Mouse (Mus musculus) CD4-positive, CD25-positive, alpha-beta regulatory T cell, adult 2 months (primary cell): ENCODE results near the gene Bbox1.

Experiments used
- DNase-seq: peaks from one replicate; pipeline ENCODE4 v3.0.0-alpha.2; 2012; ENCODE audit warnings: low read depth, low spot score

Gene Bbox1

DNA sequence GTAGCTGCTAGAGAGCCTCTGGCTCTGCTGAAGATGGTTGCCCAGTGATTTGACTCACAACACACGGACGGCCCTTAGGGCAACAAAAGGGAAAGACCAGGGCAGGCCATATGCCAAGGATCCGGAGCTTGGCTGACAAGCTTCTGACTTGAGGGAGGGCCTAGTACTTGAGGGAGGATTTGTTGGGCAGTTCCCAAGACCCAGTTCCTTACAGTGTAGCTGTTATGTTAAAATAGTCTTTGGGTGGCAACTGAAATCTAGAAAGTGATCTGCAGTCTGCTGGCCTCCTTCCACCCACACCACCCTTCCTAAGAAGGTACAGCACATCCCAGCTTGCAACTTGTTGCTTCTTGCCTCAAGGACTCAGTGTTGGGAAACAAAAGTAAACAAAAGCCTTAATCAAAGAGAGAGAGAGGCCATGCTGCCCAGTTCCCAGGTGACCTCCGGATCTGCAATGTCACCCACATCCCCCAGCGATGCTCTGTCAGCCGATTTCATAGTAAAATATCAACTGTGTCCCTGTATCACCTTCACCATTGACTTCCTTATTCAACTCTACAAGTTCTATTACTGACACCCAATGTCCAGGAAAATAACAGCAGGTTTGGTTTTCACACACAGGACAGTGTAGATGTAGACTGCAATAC lies at the start of gene Bbox1:
Bbox1 (minus strand) TSS at position 52 of the 647 bp plus-strand sequence.
- no peak for DNase-seq

DNA sequence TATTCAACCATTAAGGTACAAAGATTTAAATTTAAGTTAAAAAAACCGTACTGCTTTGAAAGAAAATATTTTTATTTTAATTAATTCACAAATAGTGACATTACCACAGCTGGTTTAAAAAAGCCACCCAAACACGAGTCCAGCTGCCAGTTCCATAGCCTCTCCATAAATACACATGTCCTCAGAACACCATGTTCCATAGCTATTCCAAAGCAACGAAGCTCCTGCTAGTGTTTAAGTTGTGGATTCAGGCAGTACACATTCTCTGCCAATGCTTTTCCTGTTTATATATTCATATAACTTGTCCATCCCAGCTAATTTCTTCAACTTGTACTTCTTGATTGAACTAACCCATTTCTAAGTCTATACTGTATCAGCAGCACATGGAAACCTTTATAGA lies 49.5 kb upstream of the Bbox1 start:
- DNase-seq: no peak

DNA sequence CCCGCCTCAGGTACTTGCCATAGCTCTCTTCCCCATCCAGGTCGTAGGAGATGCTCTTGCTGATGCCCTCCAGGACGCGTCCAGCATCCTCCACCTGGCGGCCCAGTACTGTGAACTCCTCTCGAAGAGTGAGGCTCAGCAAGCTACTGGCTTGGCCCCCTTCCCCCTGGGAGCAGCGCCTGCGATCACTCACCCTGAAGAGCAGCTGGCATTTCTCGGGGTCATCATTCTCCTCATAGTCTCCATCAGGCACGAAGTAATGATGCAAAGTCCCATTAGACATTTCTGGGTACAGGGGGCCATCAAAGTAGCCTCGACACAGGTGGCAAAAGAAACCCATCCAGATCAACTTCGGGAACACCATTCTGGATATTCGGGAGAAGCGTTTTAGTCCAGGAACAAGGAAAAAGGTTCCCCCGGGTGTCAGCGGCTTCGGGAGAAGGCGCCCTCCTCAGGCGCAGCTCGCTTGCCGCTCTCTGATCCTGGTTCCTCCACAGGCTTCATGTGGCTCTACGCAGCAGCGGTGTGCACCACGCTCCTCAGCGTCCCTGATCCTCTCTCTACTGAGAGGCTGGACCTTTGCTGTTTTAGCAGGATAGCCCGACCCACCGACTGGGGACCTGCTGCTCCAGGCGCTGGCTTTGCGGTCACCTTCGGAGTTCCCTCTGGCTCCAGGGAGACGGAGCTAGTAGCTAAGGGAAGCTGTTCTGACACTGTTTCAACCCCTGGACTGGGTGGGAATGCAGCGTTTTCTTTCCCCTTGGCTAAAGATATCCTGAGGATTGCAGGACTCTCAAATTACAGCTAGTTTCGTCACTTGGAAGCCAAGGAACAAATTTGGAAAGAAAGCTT lies 48.3 kb upstream of the Bbox1 start, which contains the start of gene Fibin:
Fibin (minus strand) TSS at position 752 of the 852 bp plus-strand sequence.
- no peak for DNase-seq

DNA sequence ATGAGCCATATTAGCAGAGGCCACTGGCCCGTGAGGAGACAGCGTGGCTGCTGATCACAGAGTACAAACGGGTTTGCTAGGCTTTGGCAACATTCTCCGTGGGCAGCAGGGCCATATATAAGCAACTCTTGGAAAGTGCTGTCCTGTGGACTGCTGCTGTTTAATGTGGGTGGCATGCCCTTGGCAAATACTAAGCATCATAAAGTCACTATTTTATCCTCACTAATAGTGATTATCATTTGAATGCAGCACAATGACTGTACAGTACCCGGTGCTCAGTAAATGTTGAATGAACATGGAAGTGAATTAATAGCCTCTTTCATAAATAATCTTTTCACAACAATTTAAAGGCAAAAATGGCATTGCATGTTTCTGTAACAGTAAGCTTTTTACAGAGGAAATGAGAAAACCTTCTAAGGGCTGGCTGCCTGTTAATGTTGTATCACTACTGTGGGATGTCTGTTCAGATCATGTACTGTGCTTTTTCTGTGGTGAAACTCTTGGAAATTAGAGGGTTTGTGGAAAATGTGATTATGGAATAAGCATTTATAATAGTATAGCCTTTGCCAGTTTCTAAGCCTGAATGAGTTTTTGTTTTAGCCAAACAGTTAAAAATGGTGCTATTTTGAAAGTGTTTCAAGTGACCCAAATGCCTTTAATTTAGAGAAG lies 39.1 kb upstream of the Bbox1 start:
- no peak for DNase-seq

DNA sequence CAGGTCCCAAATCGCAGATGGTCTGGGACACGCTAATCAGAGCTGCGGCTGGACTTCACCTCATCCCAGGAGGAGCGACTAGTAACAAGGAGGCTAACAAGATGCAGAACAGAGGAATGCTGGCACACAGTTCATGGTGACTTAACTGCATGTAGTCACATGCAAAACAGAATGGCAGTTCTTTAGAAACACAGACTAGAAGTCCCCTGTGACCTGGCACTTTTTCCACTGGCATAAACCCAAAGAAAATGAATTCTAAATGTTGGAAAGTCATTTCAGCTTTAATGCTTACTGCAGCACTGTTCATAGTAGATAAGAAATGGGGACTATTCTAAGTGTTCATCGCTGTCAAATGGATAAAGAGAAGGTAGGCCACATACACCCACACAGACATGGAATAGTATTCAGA lies 37.5 kb upstream of the Bbox1 start:
- DNase-seq: no peak

DNA sequence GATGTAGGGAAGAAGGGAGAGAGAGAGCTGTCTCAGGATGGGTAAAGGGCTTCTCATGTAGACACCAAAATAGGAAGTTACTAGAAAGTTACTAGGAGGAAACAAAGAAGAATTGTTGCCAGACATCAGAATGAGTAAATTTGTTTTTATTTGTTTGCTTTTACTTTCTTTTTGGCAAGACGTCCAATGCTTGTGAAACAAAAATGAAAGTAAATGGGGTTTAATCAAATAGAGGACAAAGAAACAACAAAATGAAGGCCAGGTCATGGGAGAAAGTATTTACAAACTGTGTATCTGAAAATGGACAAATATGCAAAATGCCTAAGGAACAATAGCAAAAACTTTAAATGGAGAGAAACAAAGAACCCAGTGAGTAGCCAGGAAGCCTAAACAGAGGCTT lies 37.0 kb upstream of the Bbox1 start:
- no peak for DNase-seq

DNA sequence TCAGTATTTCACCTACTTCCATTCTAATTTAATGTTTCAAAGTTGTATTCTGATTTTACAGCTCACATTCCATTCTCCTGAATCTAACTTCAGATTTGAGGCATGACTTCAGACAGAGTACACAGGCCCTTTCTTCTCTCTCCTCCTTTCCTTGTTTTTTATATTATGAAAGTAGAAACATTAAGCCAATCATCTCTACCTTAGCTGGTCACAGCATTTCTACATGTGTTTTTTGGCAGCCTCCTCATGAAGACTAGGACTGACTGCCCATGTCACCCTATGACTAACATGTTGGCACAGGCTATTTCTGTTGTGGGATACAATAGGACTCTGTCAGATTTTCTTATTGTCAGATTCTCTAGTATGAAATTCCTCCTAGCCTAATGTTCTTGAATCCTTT lies 14.6 kb upstream of the Bbox1 start:
- DNase-seq: no peak

DNA sequence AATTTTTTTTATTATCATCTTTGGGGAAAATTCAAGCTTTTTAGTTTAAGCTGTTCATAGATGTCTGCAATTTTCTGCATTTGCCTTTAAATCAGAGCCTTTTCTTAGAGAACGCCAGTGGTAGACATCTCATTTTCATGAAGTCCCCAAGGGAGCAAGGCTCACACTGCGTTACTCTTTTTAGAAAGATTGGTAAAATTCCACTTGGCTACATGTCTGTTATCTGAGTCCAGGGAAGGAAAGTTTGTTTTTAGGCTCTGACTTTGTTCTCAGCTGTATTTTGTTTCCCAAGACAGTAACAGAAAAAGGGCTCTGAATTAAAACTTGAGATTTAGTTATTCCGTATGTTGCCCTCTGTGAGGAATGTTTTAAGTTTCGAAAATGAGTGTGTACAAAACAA lies 5.6 kb upstream of the Bbox1 start:
- no peak for DNase-seq

DNA sequence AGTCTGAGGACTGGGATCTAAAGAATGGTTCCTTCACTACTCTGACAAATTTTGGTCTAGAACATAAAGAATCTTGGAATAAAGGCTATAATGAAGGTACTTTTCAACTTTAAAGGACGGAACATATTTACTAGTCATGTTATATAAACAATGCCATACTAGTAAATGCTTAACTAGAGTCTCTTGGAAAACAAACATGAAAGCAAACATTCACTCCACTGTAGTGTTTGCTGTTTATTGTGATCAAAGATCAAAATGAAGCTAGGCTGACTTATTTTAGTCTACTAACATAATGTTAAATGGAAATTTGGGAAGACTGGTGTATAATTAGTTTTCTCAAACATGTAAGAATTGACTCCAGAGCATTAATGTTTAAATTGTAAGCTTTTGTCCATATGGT lies 4.9 kb upstream of the Bbox1 start:
- DNase-seq: no peak

DNA sequence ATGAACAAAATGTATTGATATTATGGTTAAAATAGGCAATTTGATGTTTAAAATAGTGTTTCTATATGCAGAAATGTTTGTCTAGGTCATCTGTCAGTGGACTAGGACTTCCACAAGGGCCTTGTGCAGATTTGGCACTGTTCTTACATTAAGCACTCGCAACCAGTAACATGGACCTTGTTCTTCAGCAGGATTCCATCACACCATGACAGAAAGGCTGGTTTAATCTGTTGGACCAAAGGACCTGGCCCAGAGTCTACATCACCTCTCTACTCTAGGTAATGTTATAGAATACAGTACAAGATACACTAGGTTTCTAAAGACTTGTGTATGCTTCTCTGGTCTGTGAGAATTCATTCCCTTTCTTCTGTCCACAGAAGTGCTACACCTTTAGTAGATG lies 4.4 kb upstream of the Bbox1 start:
- DNase-seq: no peak

DNA sequence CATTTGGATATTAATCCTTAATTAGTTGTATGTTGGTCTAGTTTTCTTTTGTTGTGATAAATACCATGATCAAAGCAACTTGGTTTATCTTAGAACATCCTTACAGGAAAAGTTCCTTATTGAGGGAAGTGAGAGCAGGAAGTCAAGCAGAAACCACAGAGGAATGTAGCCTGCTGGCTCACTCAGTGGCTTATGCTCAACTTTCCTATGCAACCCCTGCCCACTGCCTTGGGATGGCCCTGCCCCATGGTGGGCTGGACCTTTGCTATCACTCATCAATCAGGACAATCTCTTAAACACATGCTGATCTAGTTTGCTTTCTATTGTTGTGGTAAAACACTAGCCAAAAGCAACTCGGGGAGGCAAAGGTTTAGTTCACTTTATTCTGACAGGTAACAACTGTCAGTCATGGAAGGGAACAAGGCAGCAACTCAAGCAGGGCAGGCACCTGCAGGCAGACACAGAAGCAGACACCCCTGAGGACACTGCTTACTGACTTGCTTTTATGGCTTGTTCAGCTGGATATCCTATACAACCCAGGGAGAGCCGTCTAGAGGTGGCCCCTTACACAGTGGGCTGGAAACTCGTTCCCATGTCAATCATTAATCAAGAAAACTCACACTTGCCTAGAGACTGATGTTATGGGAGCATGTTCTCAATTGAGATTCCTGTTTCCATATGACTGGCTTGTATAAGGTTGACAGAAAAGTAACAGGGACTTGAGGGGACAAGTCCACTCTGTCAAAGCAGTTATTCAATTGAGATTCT lies 1.9 kb upstream of the Bbox1 start:
- no peak for DNase-seq

DNA sequence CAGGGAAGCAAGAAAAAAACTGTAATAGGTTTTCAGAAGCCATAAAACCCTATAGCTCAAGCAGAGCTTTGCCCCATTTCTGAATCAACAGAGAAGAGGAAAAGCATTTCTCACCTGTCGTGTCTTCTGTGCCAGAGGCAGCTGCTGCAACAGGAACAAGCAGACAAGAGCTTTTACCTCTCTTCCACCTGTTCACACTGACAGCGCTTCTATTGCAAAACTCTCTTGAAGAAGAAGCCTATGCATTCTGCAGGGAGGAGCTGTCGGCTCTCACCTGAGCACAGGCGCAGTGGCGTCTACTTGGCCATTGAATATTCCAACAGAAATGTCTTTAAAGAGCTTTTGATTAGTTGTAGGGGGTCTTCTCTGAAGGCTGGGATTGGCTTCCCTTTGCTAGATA lies 286 bp downstream of the Bbox1 start:
- DNase-seq: no peak

DNA sequence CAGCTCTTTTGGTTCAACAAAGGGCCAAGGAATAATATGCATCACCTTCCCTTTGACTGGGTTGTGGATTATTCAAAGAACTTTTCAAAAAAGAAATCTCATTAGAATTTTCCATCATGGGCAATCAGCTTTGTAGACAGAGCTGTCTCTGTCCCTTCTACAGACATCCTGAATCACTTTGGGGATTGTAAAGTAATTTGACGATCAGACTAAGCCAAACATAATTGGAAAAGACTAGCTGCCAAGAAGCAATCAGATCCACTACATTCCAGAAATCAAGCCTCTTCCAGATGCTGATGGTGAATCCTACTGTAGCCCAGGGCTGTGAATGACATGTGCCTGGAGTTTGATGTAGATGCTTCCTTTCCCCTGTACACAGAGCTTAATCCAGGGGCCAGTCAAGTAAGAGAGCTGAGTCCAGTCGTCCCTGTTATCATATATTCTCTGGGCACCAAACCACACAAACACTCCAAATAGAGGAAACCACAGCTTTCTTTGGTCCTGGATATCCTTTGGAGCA lies 995 bp downstream of the Bbox1 start:
- no peak for DNase-seq

DNA sequence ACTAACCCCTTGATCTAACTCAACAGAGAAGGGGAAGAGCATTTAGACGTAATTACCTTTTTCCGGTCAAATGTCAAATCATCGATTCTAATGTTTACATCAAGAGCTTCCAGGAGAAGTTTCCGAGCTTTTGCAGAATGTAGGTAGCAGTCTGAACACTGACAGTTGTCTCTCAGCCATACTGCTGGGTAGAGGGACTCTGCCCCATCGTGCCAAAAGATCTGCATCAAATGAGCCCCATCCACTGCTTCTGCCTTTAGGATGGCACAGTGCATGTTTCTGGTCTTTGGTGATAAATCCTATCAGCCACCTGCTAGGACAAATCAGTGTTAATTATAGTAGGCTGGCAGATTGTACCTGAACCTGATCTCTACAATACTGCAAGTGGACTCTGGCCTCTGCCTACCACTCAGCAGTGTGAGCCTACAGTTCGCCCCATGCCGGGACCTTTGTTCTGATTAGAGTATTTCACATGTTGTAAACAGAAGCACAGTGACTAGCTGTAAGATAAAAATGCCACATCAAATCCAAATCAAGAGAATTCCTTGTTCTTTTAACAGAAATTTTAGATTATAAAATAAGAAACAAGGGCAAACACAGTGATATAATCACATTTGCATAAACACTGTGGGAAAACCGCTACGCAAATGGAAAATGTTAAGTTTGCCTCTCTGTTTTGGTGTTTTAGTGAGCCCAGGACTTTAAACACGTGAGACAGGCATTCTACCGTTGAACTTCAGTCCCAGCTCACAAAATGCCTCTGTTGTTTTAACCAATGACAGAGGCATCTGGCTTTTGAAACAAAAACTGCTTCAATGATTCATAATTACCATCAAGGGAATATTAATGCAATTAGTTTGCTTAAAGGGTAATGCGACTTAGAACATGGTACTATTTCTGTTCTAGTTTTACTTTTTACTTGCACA lies 8.7 kb downstream of the Bbox1 start:
- no peak for DNase-seq

DNA sequence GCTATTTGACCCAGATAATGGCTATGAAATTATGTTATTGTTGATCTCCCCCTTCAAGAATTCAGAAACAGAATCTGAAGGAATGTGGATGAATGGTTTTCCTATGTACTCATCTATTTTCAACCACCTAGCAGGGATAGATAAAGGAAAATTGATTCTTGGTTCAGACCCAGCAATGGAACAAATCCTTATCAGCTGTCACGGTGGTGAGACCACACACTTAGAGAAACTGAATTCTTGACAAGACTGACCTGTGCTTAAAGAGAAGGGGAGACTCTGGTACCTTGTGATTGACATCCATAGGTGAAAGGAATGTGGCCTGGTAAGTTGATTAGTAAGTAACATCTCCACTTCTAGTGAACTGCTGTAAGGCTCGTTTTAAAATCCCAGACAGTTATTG lies 12.1 kb downstream of the Bbox1 start:
- no peak for DNase-seq

DNA sequence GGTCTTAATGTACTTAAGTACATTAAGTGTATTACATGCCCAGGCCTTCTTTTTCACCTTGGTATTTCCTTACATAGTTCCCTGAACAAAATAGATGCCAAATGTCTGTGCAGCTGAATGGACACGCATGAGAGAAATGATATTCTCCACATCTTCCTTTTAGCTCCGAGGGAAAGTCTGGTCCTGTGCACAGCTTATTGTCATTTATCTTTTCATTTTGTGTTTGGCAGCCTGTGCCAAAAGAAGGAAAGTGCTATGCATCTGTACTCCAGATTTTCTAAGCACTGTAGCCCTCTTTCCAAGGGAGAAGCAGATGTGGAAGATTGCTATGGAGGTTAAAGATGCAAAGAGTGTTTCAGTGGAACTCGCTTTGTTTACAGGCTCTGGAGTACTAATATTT lies 13.0 kb downstream of the Bbox1 start:
- DNase-seq: no peak

DNA sequence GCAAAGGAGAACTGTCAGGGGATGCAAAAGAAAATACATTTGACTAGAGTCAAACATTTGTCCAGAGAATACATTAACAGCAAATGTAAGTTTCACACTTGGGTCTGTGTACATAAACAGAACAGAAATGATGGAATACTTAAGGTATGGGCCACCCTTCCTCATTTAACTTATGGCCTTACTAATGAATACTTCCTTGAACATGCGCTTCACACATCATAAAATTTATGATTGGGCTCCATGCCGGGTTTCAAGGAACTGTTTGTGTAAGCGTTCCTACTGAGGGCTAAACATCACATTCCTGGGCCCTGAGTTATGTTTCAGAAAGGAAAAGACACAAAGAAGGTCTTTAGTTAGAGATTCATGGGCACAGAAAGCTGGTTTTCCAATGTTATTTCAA lies 19.4 kb downstream of the Bbox1 start:
- no peak for DNase-seq

DNA sequence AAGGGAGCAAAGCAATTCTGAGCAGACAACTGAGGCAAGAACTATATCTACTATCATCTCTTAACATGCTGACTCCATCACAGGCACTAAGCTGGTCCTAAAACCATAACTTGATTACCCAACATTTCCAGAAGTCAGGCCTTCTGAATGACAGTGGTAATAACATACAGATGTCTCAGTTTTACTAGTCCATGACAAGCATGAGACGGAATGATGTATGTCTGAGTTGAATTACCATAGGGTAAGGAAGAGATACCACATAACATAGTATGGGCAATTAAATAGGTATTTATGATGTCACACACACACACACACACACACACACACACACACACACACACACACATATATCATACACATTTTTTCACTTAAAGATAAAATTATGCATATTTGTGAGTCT lies 26.4 kb downstream of the Bbox1 start:
- no peak for DNase-seq

DNA sequence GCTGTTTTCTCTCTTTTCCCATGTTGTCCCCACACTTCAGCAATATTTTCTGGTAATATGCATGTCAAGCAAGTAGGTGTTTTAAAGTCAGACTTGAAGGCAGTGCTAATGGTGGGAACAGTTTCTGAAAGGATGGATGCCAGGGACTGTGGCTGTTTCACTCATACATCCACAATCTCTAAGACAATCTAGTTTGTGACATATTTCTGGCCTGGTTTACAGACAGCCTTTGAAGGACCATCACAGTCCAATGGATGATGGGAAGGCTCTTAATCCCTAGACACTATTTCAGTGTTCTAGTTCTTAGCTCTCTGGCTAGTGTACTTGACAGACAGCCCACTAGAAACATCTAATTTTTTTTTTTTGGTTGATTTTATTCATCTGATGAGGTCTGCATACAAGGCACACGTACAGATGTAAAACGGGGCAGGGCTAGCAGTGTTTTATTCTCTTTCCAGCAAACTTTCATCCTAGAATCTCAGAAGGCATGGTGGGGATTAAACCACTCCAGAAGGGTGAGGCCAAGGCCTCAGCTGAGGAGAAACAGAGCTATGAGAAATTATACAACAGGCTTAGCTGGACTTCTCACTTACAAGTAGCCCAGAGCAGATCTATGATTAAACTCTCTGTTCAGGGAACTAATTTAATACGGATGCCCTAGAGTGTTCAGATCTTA lies 28.4 kb downstream of the Bbox1 start:
- DNase-seq: no peak

DNA sequence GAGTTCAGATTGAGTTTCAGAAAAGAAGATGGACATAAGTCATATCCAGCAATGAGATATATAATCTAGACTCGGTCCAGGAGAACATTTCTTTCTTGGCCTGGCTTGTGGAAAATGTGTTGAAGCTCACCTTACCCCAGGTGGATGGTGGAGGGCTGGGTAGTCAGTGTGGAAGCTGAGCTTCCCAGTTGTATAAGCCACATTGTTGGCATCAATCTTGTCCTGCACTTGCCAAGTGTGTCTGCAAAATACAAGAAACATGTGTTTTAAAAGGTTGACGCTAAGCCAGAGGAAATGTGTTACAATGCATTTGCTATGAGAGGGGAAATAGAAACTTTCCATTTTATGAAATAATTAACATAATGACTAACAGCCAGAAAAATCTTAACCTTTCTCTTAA lies 38.9 kb downstream of the Bbox1 start:
- DNase-seq: no peak
